Mouse (Mus musculus) C2C12 (cell line): ENCODE measurements around the gene Trappc4.

ENCODE experiments used
- CEBPB ChIP-seq: IDR thresholded peaks from one replicate; pipeline ENCODE4 v1.6.1; 2011; ENCODE audit warnings: low read depth, mild to moderate bottlenecking, control low read depth, moderate library complexity
- CTCF ChIP-seq: IDR thresholded peaks from one replicate; pipeline ENCODE4 v1.5.1; 2011; ENCODE audit not compliant: control insufficient read depth, insufficient read depth, insufficient read length
- FOSL1 ChIP-seq: IDR thresholded peaks from one replicate; pipeline ENCODE4 v1.8.0; 2011; ENCODE audit warnings: mild to moderate bottlenecking, low read length; ENCODE audit not compliant: poor library complexity, insufficient read depth, severe bottlenecking
- MAX ChIP-seq: IDR thresholded peaks from one replicate; pipeline ENCODE4 v1.6.1; 2011; ENCODE audit warnings: mild to moderate bottlenecking, control low read depth
- MYOD1 ChIP-seq: IDR thresholded peaks from one replicate; pipeline ENCODE4 v1.6.1; 2011; ENCODE audit warnings: low read depth; ENCODE audit not compliant: control insufficient read depth, insufficient read length
- MYOG ChIP-seq: IDR thresholded peaks from one replicate; pipeline ENCODE4 v1.6.1; 2011; ENCODE audit not compliant: control insufficient read depth, insufficient read length; ENCODE audit errors: extremely low read depth
- USF1 ChIP-seq: IDR thresholded peaks from one replicate; pipeline ENCODE4 v1.6.1; 2011; ENCODE audit warnings: low read depth, mild to moderate bottlenecking, control low read depth, moderate library complexity

DNA sequence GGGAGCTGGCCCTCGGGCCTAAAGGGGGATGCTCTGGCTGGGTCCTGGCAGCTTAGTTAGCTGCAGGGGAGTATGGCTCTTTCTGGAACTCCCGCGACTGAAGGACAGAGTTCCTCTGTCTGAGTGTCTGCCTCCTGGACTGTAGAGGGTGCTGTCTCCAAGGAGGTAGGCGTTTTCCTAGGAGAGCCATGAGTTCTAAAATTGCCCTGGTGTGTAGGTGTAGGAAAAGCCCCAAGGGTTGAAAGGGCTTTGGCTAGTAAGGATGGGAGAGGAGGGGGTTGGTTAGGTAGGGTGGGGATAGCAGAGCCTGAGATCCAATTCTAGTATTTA, 47.5 kb upstream of the Trappc4 start, which contains the start of gene Upk2:
- TF ChIP-seq CTCF (no peak), USF1 (no peak), MAX (no peak), CEBPB (no peak), MYOG (no peak), MYOD1 (no peak), FOSL1 (no peak)
